Mouse (Mus musculus) naive thymus-derived CD4-positive, alpha-beta T cell, adult 2 months (primary cell): ENCODE results near the gene Parvb.

ENCODE experiments used
- DNase-seq: peaks from one replicate; pipeline ENCODE4 v3.0.0-alpha.2; 2011; ENCODE audit warnings: low read depth

The Parvb gene

GRCm38 (mm10) chr15:84231721-84232561, at the start of gene Parvb:
Parvb (plus strand) TSS chr15:84232043.
- DNase-seq = no peak

- no peak for DNase-seq
Observed at GRCm38 (mm10) chr15:84183967-84184366, 47.9 kb upstream of the Parvb start.

- no peak for DNase-seq
Observed at GRCm38 (mm10) chr15:84186196-84186595, 45.6 kb upstream of the Parvb start.

GRCm38 (mm10) chr15:84188887-84189530, 42.8 kb upstream of the Parvb start:
- DNase-seq = no peak

GRCm38 (mm10) chr15:84189881-84190280, 42.0 kb upstream of the Parvb start:
- DNase-seq = no peak

- DNase-seq = no peak
Observed at GRCm38 (mm10) chr15:84191724-84192057, 40.2 kb upstream of the Parvb start.

- DNase-seq = peak; percentile 95
Observed at GRCm38 (mm10) chr15:84192058-84192791, 39.6 kb upstream of the Parvb start, which contains the start of gene Samm50. Samm50 (plus strand) TSS chr15:84192241.

- DNase-seq = no peak
Observed at GRCm38 (mm10) chr15:84196486-84197165, 35.2 kb upstream of the Parvb start.

- no peak for DNase-seq
Observed at GRCm38 (mm10) chr15:84207327-84207726, 24.5 kb upstream of the Parvb start.

- DNase-seq = no peak
Observed at GRCm38 (mm10) chr15:84209517-84210412, 22.1 kb upstream of the Parvb start.

GRCm38 (mm10) chr15:84210461-84210860, 21.4 kb upstream of the Parvb start:
- no peak for DNase-seq

- DNase-seq = no peak
Observed at GRCm38 (mm10) chr15:84210941-84211340, 20.9 kb upstream of the Parvb start.

GRCm38 (mm10) chr15:84211564-84211963, 20.3 kb upstream of the Parvb start:
- DNase-seq = no peak

- peak; percentile 81 for DNase-seq
Observed at GRCm38 (mm10) chr15:84212031-84212755, 19.6 kb upstream of the Parvb start.

GRCm38 (mm10) chr15:84212756-84213105, 19.1 kb upstream of the Parvb start:
- no peak for DNase-seq

- no peak for DNase-seq
Observed at GRCm38 (mm10) chr15:84213162-84213739, 18.6 kb upstream of the Parvb start.

- no peak for DNase-seq
Observed at GRCm38 (mm10) chr15:84214476-84214875, 17.4 kb upstream of the Parvb start.

GRCm38 (mm10) chr15:84215273-84215672, 16.6 kb upstream of the Parvb start:
- no peak for DNase-seq

GRCm38 (mm10) chr15:84216026-84216425, 15.8 kb upstream of the Parvb start:
- no peak for DNase-seq

- DNase-seq = no peak
Observed at GRCm38 (mm10) chr15:84216461-84217084, 15.3 kb upstream of the Parvb start.
